Mouse (Mus musculus): Measurements from ENCODE around the gene Alkbh3. TPM values are rescaled to one million over a fixed set of nuclear protein-coding genes. Genes with fewer than 3 reads are reported as not detected.

Alkbh3 gene
- polyA plus RNA-seq, 1 experiment from 2014 or later: 46.2 TPM

- H3K4me1 ChIP-seq (ENCODE audit: control insufficient read depth, insufficient read depth, low read length): no peaks in the 10 kb centered on the region
- 73% methylated on average over 5 of the region's 5 CpGs for WGBS
- no peak overlapping the region for H3K27ac ChIP-seq (ENCODE audit: low read length)
- no peak for ATAC-seq
- no peak overlapping the region for H3K4me3 ChIP-seq (ENCODE audit: low read depth, low read length)
- H3K36me3 ChIP-seq (ENCODE audit: control insufficient read depth, insufficient read depth, low read length): no peaks in the 10 kb centered on the region
- no peak overlapping the region for H3K9ac ChIP-seq (ENCODE audit: low read depth, low read length)
- no peaks in the 10 kb centered on the region for H3K27me3 ChIP-seq (ENCODE audit: control insufficient read depth, insufficient read depth, low read depth, low read length)
- no peak overlapping the region for H3K4me2 ChIP-seq (ENCODE audit: low read length)
- no peaks in the 10 kb centered on the region; the same call in 1 of the 2 replicates for H3K9me3 ChIP-seq (replicated peaks; ENCODE audit: control insufficient read depth, low read length, poor library complexity, severe bottlenecking)
Observed at GRCm38 (mm10) chr2:93946976-93947375, 63.6 kb downstream of the Alkbh3 start.

- no peak overlapping the region for H3K27ac ChIP-seq (ENCODE audit: low read length)
- H3K9ac ChIP-seq (ENCODE audit: low read depth, low read length): no peak overlapping the region
- H3K27me3 ChIP-seq (ENCODE audit: control insufficient read depth, insufficient read depth, low read depth, low read length): no peaks in the 10 kb centered on the region
- H3K4me1 ChIP-seq (ENCODE audit: control insufficient read depth, insufficient read depth, low read length): no peaks in the 10 kb centered on the region
- H3K4me3 ChIP-seq (ENCODE audit: low read depth, low read length): no peak overlapping the region
- H3K9me3 ChIP-seq (replicated peaks; ENCODE audit: control insufficient read depth, low read length, poor library complexity, severe bottlenecking): no peaks in the 10 kb centered on the region; the same call in 1 of the 2 replicates
- 97% methylated on average over 4 of the region's 4 CpGs for WGBS
- H3K36me3 ChIP-seq (ENCODE audit: control insufficient read depth, insufficient read depth, low read length): no peaks in the 10 kb centered on the region
- H3K4me2 ChIP-seq (ENCODE audit: low read length): no peak overlapping the region
- no peak for ATAC-seq
Observed at GRCm38 (mm10) chr2:93944855-93945254, 65.8 kb downstream of the Alkbh3 start.

DNA sequence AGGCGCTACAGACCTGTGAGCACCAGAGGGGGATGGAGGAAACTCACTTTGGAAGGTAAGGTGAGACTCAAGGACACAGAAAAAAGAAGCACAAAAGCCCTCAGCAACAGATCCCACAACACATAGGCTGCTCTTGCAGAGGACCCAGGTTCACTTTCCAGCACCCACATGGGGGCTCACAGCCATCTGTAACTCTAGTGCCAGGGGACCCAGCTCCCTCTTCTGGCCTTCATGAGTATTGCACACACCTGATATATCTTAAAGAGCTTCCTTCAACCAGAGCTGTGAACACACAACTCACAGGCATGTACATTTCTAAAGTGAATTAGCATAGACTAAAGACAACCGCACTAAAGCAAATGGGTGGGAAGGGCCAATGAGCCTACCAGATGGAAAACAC, 66.5 kb downstream of the Alkbh3 start:
- WGBS: 92% methylated on average over 2 of the region's 2 CpGs

GRCm38 (mm10) chr2:93941670-93942069, 68.9 kb downstream of the Alkbh3 start:
- Histone ChIP-seq H3K27me3 (ENCODE audit: control insufficient read depth, insufficient read depth, low read depth, low read length) (no peaks in the 10 kb centered on the region), H3K9ac (ENCODE audit: low read depth, low read length) (no peak overlapping the region), H3K27ac (ENCODE audit: low read length) (no peak overlapping the region), H3K4me2 (ENCODE audit: low read length) (no peak overlapping the region), H3K36me3 (ENCODE audit: control insufficient read depth, insufficient read depth, low read length) (no peaks in the 10 kb centered on the region), H3K9me3 (replicated peaks; ENCODE audit: control insufficient read depth, low read length, poor library complexity, severe bottlenecking) (no peaks in the 10 kb centered on the region), H3K4me1 (ENCODE audit: control insufficient read depth, insufficient read depth, low read length) (no peaks in the 10 kb centered on the region), H3K4me3 (ENCODE audit: low read depth, low read length) (no peak overlapping the region)
- ATAC-seq: no peak
- WGBS: 79% methylated on average over 11 of the region's 11 CpGs

More for the DNA sequence above, 66.5 kb downstream of the Alkbh3 start:
- Histone ChIP-seq H3K9ac (ENCODE audit: low read depth, low read length) (no peak overlapping the region), H3K36me3 (ENCODE audit: control insufficient read depth, insufficient read depth, low read length) (no peaks in the 10 kb centered on the region), H3K9me3 (replicated peaks; ENCODE audit: control insufficient read depth, low read length, poor library complexity, severe bottlenecking) (no peaks in the 10 kb centered on the region; the same call in 1 of the 2 replicates), H3K4me2 (ENCODE audit: low read length) (no peak overlapping the region), H3K27me3 (ENCODE audit: control insufficient read depth, insufficient read depth, low read depth, low read length) (no peaks in the 10 kb centered on the region), H3K4me3 (ENCODE audit: low read depth, low read length) (no peak overlapping the region), H3K4me1 (ENCODE audit: control insufficient read depth, insufficient read depth, low read length) (no peaks in the 10 kb centered on the region), H3K27ac (ENCODE audit: low read length) (no peak overlapping the region)
- ATAC-seq: no peak

DNA sequence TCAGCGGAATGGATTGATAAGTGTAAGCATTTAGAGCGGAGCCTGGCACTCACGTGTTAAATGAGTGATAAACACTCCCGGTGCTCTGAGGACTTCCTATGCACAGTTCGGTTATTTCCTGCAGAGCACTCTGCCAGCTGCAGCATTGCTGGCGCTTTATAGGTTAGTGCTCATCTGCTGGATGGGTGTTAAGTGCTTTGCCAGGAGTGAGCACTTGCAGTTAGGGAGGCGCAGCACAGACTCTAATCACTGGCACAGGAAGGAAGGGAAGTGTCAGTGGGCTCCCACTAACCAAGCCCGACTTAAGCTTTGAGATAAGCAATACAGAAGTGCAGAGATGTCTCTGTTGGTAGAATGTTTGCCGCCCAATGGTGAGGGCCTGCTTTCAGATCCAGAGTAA, 72.1 kb downstream of the Alkbh3 start:
- H3K4me3 ChIP-seq (ENCODE audit: low read depth, low read length): no peak overlapping the region
- ATAC-seq: no peak
- no peak overlapping the region for H3K27ac ChIP-seq (ENCODE audit: low read length)
- H3K36me3 ChIP-seq (ENCODE audit: control insufficient read depth, insufficient read depth, low read length): no peaks in the 10 kb centered on the region
- no peaks in the 10 kb centered on the region for H3K4me1 ChIP-seq (ENCODE audit: control insufficient read depth, insufficient read depth, low read length)
- 82% methylated on average over 9 of the region's 9 CpGs for WGBS
- H3K9ac ChIP-seq (ENCODE audit: low read depth, low read length): no peak overlapping the region
- H3K4me2 ChIP-seq (ENCODE audit: low read length): no peak overlapping the region
- no peaks in the 10 kb centered on the region for H3K27me3 ChIP-seq (ENCODE audit: control insufficient read depth, insufficient read depth, low read depth, low read length)
- no peaks in the 10 kb centered on the region for H3K9me3 ChIP-seq (replicated peaks; ENCODE audit: control insufficient read depth, low read length, poor library complexity, severe bottlenecking)

Other genes with a start within 250 kb of the Alkbh3 start
- 71.3 and 74.9 TPM in 2 replicates for gene Ext2, start 188.2 kb downstream of the Alkbh3 start, polyA plus RNA-seq (2015; fragmentation: Nextera tagmentation; extraction: Ambion mirVana)
- 4.3 and 4.5 TPM in 2 replicates for gene Accs, start 160.9 kb downstream of the Alkbh3 start, polyA plus RNA-seq (2015; fragmentation: Nextera tagmentation; extraction: Ambion mirVana)
- 0.21 TPM in 1 of 2 replicates, not detected in the other for gene Accsl, start 141.7 kb downstream of the Alkbh3 start, polyA plus RNA-seq (2015; fragmentation: Nextera tagmentation; extraction: Ambion mirVana)
- gene Gm13889, start 53.6 kb downstream of the Alkbh3 start, polyA plus RNA-seq (2015; fragmentation: Nextera tagmentation; extraction: Ambion mirVana): 5.3 and 5.8 TPM in 2 replicates
- gene Gm27027, start 14.5 kb downstream of the Alkbh3 start, polyA plus RNA-seq (2015; fragmentation: Nextera tagmentation; extraction: Ambion mirVana): not detected in 2 replicates
- gene Hsd17b12, start 147.2 kb upstream of the Alkbh3 start, polyA plus RNA-seq (2015; fragmentation: Nextera tagmentation; extraction: Ambion mirVana): 150 and 151 TPM in 2 replicates

Measured in midbrain, embryonic 16.5 days (tissue).